Mouse (Mus musculus) testis, adult 2 months (tissue): ENCODE measurements around the gene Cd300c2.

ENCODE experiments used
- CTCF ChIP-seq: fragments of 200-500 bp; IDR thresholded peaks from 2 replicates; pipeline ENCODE4 v1.5.1; 2012; ENCODE audit warnings: low read depth, mild to moderate bottlenecking, inconsistent platforms, low read length, moderate library complexity; ENCODE audit not compliant: control insufficient read depth, insufficient read depth, insufficient replicate concordance
- POLR2A ChIP-seq: fragments of 200-500 bp; IDR thresholded peaks from 2 replicates; pipeline ENCODE4 v1.6.1; 2012; ENCODE audit warnings: low read depth, mild to moderate bottlenecking, inconsistent platforms, low read length, moderate library complexity; ENCODE audit not compliant: control insufficient read depth

DNA sequence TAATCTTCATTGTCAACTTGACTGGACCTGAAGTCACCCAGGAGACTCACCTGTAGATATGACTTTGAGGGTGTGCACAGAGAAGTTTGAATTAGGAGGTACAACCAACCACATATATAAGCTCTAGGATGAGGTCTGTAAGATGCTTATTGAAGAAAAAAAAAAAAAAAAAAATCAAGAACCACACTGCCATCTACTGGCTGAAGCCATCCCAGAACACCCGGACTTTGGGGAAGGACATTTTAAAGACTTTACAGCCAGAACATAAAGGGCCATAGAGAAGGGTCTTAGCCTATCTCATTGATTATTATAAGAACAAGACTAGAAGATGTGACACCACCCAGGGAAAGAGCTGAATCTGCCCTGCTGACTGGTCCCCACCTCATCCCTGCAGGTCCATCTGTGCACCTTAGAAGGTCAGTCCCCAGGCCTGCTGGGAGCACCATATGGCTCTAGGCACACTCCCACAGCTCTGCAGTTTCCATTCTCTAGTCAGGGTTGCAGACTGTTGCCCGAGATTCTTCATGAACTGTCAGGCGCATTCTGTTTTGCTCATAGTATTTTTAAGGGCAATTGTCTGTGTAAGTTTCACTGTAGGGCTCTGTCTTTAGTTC is 47.7 kb upstream of the Cd300c2 start:
- TF ChIP-seq CTCF (no peak), POLR2A (no peak)
